Comparison of ENCODE assay signal across 8 mouse cellular contexts in genomic region chrX:161908652-161909403, GRCm38 (mm10).
DNase-seq lines count a peak whose midpoint lies in the region; ATAC-seq and TF ChIP-seq lines count a peak whose summit lies in the region.

No protein-coding gene starts in this region.

- peak; percentile 50 for ATAC-seq in granulocyte monocyte progenitor cell, adult 5-6 weeks (replicated peaks; ENCODE audit: poor library complexity, severe bottlenecking)
- peak; percentile 52 for ATAC-seq in neural tube, embryonic 11.5 days (ENCODE audit: insufficient read depth, low FRiP score, low TSS enrichment)

- no peaks in the 10 kb centered on the region for H3K9me3 ChIP-seq in neural tube, embryonic 11.5 days (ENCODE audit: control insufficient read depth, low read length)

- H3K4me1 ChIP-seq in neural tube, embryonic 11.5 days (ENCODE audit: control insufficient read depth, insufficient read depth, low read length) = no peaks in the 10 kb centered on the region

- H3K27me3 ChIP-seq in neural tube, embryonic 11.5 days (ENCODE audit: control insufficient read depth, insufficient read depth, low read length) = peaks cover 28% of the 10 kb centered on the region

- intact Hi-C loops in left cerebral cortex, postnatal 4 days (cut with DNase I) = no loop called here

- peak overlapping the region; percentile 53 for H3K4me3 ChIP-seq in layer of hippocampus, adult 2 months
- peak overlapping the region; percentile 38 for H3K4me3 ChIP-seq in neural tube, embryonic 11.5 days (ENCODE audit: low read depth, low read length)

- TF ChIP-seq CTCF in layer of hippocampus, adult 2 months (conservative IDR thresholded peaks at IDR 0.05) = 0 out of 2 replicates have a peak, but pooled peaks have one; percentile 13

- peak in 1 of 2 experiments; percentile 10 for DNase-seq in layer of hippocampus, adult 2 months (ENCODE audit: low spot score in 2 of 2)
- no peak for DNase-seq in layer of hippocampus, adult 9-10 months (ENCODE audit: low spot score)
- peak; percentile 33 for DNase-seq in embryo, embryonic 10.5 days (ENCODE audit: low spot score)
- peak; percentile 27 for DNase-seq in left cerebral cortex, postnatal 4 days
- peak; percentile 47 for DNase-seq in neural tube, embryonic 11.5 days (ENCODE audit: low spot score)
- no peak for DNase-seq in thymus, postnatal 36 days
- DNase-seq in spleen, postnatal 14 days (ENCODE audit: low spot score in 2 of 2) = no peak

- no peaks in the 10 kb centered on the region for H3K36me3 ChIP-seq in neural tube, embryonic 11.5 days (ENCODE audit: control insufficient read depth, insufficient read depth, low read length)

- H3K9ac ChIP-seq in neural tube, embryonic 11.5 days (ENCODE audit: low read length) = no peak overlapping the region

- WGBS in neural tube, embryonic 11.5 days = 16% methylated on average over 39 of the region's 48 CpGs

- peak overlapping the region; percentile 81 for H3K4me2 ChIP-seq in neural tube, embryonic 11.5 days (ENCODE audit: low read depth)

- no peak overlapping the region for H3K27ac ChIP-seq in layer of hippocampus, adult 2 months
- H3K27ac ChIP-seq in neural tube, embryonic 11.5 days (ENCODE audit: low read depth, low read length) = no peak overlapping the region

Comparison
In these comparisons a context has a peak if more than half of its experiments do, and no peak if none do; other contexts are left out.
1. DNase-seq: peak in embryo, embryonic 10.5 days (single experiment), left cerebral cortex, postnatal 4 days (single experiment) and neural tube, embryonic 11.5 days (single experiment); none in layer of hippocampus, adult 9-10 months (single experiment), thymus, postnatal 36 days (0 of 2) and spleen, postnatal 14 days (0 of 2).